Mouse (Mus musculus): ENCODE measurements around the gene Gm16442.
"Not testable (repeated sequence)": the region's sequence is repeated elsewhere in the genome, so short reads cannot be mapped to it uniquely, and the experiment has no call there.

Gm16442 gene

DNA sequence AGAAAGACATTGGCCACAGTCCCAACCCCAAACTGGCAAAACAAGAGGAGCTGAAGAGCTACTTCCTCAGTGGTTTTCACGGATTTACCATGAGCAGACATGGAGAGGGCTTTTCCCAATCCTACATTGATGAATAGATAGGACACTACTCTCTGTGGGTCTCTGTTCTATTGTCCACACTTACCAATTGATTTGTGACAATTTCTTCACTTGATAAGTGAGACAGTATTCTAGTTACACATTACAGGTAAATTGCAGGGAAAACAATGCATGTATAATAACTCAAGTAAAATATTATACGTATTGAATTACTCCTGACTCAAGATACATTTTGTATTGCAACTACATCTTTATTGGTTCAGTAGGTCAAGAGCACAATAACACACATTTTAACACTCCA, at the start of gene Gm16442:
Gene Gm16442, minus strand, starts transcription at position 101 of the 400 bp plus-strand sequence.
- DNase-seq, result not testable (repeated sequence)

DNA sequence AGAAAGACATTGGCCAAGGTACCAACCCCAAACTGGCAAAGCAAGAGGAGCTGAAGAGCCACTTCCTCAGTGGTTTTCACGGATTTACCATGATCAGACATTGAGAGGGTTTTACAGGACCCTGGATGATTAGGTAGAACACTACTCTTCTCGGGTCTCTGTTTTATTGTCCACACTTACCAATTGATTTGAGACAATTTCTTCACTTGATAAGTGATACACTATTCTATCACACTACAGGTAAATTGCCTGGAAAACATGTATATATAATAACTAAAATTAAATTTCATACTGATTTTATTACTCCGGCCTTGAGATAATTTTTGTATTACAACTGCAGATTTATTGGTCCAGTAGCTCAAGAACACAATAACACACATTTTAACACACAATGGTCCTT, 45.9 kb upstream of the Gm16442 start, which contains the start of gene Vmn1r94:
Gene Vmn1r94, minus strand, starts transcription at position 101 of the 400 bp plus-strand sequence.
- DNase-seq, result not testable (repeated sequence)

DNA sequence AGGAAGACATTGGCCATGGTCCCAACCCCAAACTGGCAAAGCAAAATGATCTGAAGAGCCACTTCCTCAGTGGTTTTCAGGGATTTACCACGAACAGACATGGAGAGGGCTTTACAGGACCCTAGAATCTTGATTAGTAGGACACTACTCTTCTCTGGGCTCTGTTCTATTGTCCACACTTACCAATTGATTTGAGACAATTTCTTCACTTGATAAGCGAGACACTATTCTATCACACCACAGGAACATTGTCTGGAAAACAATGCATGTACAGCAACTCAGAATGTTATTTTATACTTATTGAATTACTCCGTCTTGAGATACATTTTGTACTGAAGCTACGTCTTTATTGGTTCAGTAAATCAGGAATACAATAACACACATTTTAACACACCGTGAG, 16.6 kb upstream of the Gm16442 start, which contains the start of gene Vmn1r93:
Gene Vmn1r93, minus strand, starts transcription at position 101 of the 400 bp plus-strand sequence.
- not testable (repeated sequence) for DNase-seq

DNA sequence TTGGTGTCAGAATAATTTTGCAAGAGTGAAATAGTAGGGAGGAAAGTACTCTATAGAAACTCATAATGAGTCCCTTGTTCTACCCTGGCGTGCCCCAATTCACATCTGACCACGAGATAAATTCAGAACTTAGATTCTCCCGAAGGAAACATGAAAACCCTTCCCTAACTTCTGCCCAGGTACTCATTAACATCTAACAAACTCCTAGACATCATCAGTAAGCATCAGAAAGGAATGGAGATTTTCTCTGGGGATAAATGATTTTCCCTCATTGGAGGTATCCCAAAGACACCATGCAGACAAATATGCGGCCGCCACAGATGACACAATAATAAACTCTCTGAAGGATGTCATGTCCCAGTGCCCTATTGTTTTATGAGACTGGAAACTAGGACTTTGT, 23.0 kb downstream of the Gm16442 start, which contains the start of gene Vmn1r91:
Gene Vmn1r91, plus strand, starts transcription at position 301 of the 400 bp plus-strand sequence.
- DNase-seq, result not testable (repeated sequence)

DNA sequence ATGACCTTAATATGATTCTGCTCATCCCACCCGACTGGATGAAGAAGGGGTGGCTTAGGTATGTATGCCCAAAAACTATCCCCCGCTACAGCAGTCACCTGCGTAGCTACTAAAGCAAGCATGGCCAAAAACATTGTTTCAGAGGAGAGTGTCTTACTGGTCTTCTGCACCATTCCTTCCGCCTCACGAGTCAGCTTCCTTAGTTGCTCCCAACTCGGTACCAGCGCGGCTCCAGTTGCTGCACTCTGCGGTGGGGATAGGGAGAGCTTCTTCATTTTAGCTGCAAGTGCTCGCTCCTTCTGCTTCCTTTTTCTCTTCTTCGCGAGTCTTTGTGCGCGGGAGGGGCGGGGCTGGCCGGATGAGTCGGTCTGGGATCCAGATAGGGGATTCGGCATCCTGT, 44.3 kb downstream of the Gm16442 start:
- DNase-seq, result not testable (repeated sequence)

All from right cerebral cortex, adult 18-20 months (tissue).